Mouse (Mus musculus) embryonic fibroblast, embryonic 13.5 days (primary cell): Measurements from ENCODE around the gene Tcte1.

Source experiments
- CTCF ChIP-seq: IDR thresholded peaks from 2 replicates; pipeline ENCODE4 v1.5.1; 2011; ENCODE audit warnings: mild to moderate bottlenecking, control low read depth, low read length, moderate library complexity, borderline replicate concordance; ENCODE audit not compliant: insufficient read depth
- POLR2A ChIP-seq: IDR thresholded peaks from 2 replicates; pipeline ENCODE4 v1.6.1; 2011; ENCODE audit warnings: low read depth, mild to moderate bottlenecking, control low read depth, low read length, moderate library complexity

DNA sequence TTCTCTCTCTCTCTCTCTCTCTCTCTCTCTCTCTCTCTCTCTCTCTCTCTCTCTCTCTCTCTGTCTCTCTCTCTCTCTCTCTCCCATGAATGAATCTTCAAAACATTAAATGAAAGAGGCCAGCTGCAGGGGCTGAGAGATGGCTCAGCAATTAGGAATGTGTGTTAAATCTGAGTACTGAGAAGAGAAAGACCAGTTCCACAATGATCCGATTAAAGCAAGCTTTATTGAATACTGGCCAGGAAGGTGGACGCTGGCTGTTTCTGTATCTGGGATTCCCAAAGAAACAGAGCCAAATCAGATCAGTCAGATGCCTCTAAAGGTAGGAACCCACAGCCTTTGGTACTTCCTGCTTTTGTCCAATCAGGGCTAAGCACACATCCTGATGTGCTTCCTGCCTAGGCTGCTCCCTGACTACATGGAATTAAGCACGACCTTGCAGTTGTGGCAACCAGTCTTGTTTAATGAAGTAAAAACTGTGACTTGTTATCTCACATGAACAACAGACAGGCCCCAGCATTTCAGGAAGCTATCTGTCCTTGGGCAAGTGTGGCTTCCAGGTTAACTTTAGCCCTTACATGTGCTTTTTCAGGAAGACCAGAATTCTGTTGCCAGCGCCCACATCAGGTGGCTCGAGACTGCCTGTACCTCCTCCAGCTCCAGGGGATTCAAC, 19.8 kb upstream of the Tcte1 start:
- TF ChIP-seq CTCF (no peak), POLR2A (no peak)
